ENCODE assay signal across 17 mouse cellular contexts in the genomic region with DNA sequence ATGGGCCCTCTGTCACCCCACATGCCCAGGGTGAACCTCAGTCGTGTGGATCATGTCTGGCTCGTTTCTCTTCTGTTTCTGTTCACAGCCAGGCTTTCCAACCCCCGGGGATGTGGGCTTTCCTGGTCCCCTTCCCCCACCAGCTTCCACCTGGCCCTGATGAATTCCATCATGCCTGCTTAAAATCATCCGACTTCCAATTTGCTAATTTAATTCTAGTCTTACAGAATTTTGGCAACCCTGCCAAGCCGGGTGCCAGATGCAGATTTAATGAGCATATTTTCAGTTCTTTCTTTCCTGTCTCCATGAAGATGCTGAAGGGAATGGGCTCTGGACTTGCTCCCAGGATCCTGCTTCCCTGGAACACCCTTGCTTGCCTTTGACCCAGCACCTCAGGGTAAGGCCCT. TPM values are rescaled to one million over a fixed set of nuclear protein-coding genes. Genes with fewer than 3 reads are reported as not detected.
DNase-seq lines count a peak whose midpoint lies in the region; ATAC-seq lines count a peak whose summit lies in the region.
"Had no signal": no experiment of that assay in that cellular context is flagged by ENCODE, and none has a peak within 500 bp of the region (broad histone marks: within the 10 kb centered on the region; RNA-seq: fewer than 3 reads in every experiment).

No protein-coding gene starts in this region.

- WGBS in forebrain, embryonic 14.5 days = 16% methylated on average over 5 of the region's 5 CpGs

- no peaks in the 10 kb centered on the region for H3K27me3 ChIP-seq in forebrain, embryonic 14.5 days (replicated peaks; ENCODE audit: control insufficient read depth, insufficient read depth, low read length)
- H3K27me3 ChIP-seq: limb, embryonic 15.5 days; neural tube, embryonic 12.5 days had no signal

- H3K4me3 ChIP-seq in forebrain, embryonic 14.5 days (ENCODE audit: low read depth, low read length) = no peak overlapping the region
- H3K4me3 ChIP-seq: limb, embryonic 15.5 days; neural tube, embryonic 12.5 days had no signal

- H3K9me3 ChIP-seq in forebrain, embryonic 14.5 days (replicated peaks; ENCODE audit: control insufficient read depth, low read length) = no peaks in the 10 kb centered on the region
- H3K9me3 ChIP-seq: limb, embryonic 15.5 days; neural tube, embryonic 12.5 days had no signal

- H3K36me3 ChIP-seq in forebrain, embryonic 14.5 days (ENCODE audit: control insufficient read depth, insufficient read depth, low read length) = no peaks in the 10 kb centered on the region
- H3K36me3 ChIP-seq: limb, embryonic 15.5 days; neural tube, embryonic 12.5 days had no signal

- DNase-seq in cerebellum, postnatal 10 days = peak; percentile 42 to 50
- DNase-seq in forebrain, embryonic 14.5 days (ENCODE audit: low spot score) = peak; percentile 87
- DNase-seq in layer of hippocampus, adult 9-11 months = peak; percentile 89
- peak; percentile 83 for DNase-seq in right cerebral cortex, adult 18-20 months
- DNase-seq in adrenal gland, adult 18-20 months (ENCODE audit: low spot score in 2 of 2) = no peak
- DNase-seq in gastrocnemius, postnatal 14 days = no peak
- DNase-seq: adrenal gland, postnatal 14 days; kidney, adult 9 months had no signal

- H3K27ac ChIP-seq in forebrain, embryonic 14.5 days (ENCODE audit: low read depth, low read length) = peak overlapping the region; percentile 85
- H3K27ac ChIP-seq: limb, embryonic 15.5 days; macrophage; neural tube, embryonic 12.5 days had no signal

- peaks cover 9% of the 10 kb centered on the region for H3K4me1 ChIP-seq in forebrain, embryonic 14.5 days (ENCODE audit: control insufficient read depth, insufficient read depth, low read length)
- H3K4me1 ChIP-seq: neural tube, embryonic 12.5 days had no signal

- H3K9ac ChIP-seq in forebrain, embryonic 14.5 days (ENCODE audit: low read length) = no peak overlapping the region
- H3K9ac ChIP-seq: limb, embryonic 15.5 days; neural tube, embryonic 12.5 days had no signal

- intact Hi-C loops in gastrocnemius, postnatal 14 days (cut with DNase I; ENCODE audit: low total_unique reads) = no loop called here

- ATAC-seq in cerebellum, adult (ENCODE audit: insufficient number of reproducible peaks, low FRiP score, low TSS enrichment) = no peak
- peak; percentile 79; the same call in 1 of the 2 replicates for ATAC-seq in forebrain, embryonic 14.5 days
- ATAC-seq in megakaryocyte-erythroid progenitor cell, adult 5-6 weeks (replicated peaks; ENCODE audit: low FRiP score, low TSS enrichment, poor library complexity, severe bottlenecking) = no peak

- no peak overlapping the region for H3K4me2 ChIP-seq in forebrain, embryonic 14.5 days (ENCODE audit: low read length)
- H3K4me2 ChIP-seq: limb, embryonic 15.5 days; neural tube, embryonic 12.5 days had no signal

RNA-seq across cellular contexts. Expression of a gene that starts 19.7 kb away (rescaled TPM):
- not detected in 2 replicates for polyA plus RNA-seq in forebrain, embryonic 14.5 days (2014; fragmentation: Nextera tagmentation; extraction: Ambion mirVana)
- not detected for total RNA-seq in adrenal gland, adult 18-20 months (2021)
- not detected for total RNA-seq in gastrocnemius, postnatal 14 days (2021)
- not detected in 2 replicates for total RNA-seq in megakaryocyte-erythroid progenitor cell, adult 5-6 weeks (2014; fragmentation: Nextera tagmentation)
- not detected in 2 replicates for total RNA-seq in megakaryocyte-erythroid progenitor cell, adult 5-6 weeks (2017)
- total RNA-seq: adrenal gland, postnatal 14 days; gastrocnemius, adult 18-20 months; heart, postnatal 25 days; MEL had no signal
- polyA plus RNA-seq: limb, embryonic 15.5 days; macrophage; neural tube, embryonic 12.5 days; spleen, adult 2 months had no signal

Comparison
In these comparisons a context has a peak if more than half of its experiments do, and no peak if none do; other contexts are left out.
1. DNase-seq: peak in cerebellum, postnatal 10 days (2 of 2), forebrain, embryonic 14.5 days (single experiment), layer of hippocampus, adult 9-11 months (single experiment) and right cerebral cortex, adult 18-20 months (single experiment); none in adrenal gland, adult 18-20 months (0 of 2) and gastrocnemius, postnatal 14 days (single experiment).